Mouse (Mus musculus) spleen, adult 2 months (tissue): Measurements from ENCODE around the gene Gpc4.

Source experiments
- CTCF ChIP-seq: fragments of 200-500 bp; IDR thresholded peaks from 2 replicates; pipeline ENCODE4 v1.5.1; 2011; ENCODE audit warnings: mild to moderate bottlenecking, inconsistent platforms; ENCODE audit not compliant: insufficient read depth, insufficient read length, insufficient replicate concordance; ENCODE audit errors: extremely low read depth
- POLR2A ChIP-seq: fragments of 200-500 bp; IDR thresholded peaks from 2 replicates; pipeline ENCODE4 v1.6.1; 2011; ENCODE audit warnings: low read depth, low read length, inconsistent platforms

GRCm38 (mm10) chrX:52128794-52129193 is 36.3 kb downstream of the Gpc4 start:
- no peak for TF ChIP-seq POLR2A
- no peak for TF ChIP-seq CTCF
